Mouse (Mus musculus) activated CD4-positive, CD25-positive, alpha-beta regulatory T cell, adult 4 months (primary cell): ENCODE data around the gene Slc25a28. TPM values are rescaled to one million over a fixed set of nuclear protein-coding genes. Genes with fewer than 3 reads are reported as not detected.

Source experiments
- ATAC-seq: one replicate; pipeline ENCODE4 v1.8.0; 2017
- polyA plus RNA-seq, 2 experiments: library from polyadenylated mRNA; unstranded; fragments of 100-300 nt; shearing (Covaris generic); gene quantifications; one replicate each; pipeline ENCODE4 v1.2.1; 2017

The Slc25a28 gene
- polyA plus RNA-seq, 2 experiments from 2014 or later: 8.3 to 10.8 TPM

GRCm38 (mm10) chr19:43630466-43631251 is 44.0 kb downstream of the Slc25a28 start:
- peak; percentile 92 for ATAC-seq

GRCm38 (mm10) chr19:43629088-43629487 is 45.6 kb downstream of the Slc25a28 start:
- ATAC-seq: no peak

- ATAC-seq: no peak
Measured at GRCm38 (mm10) chr19:43627345-43627744, 47.3 kb downstream of the Slc25a28 start.

DNA sequence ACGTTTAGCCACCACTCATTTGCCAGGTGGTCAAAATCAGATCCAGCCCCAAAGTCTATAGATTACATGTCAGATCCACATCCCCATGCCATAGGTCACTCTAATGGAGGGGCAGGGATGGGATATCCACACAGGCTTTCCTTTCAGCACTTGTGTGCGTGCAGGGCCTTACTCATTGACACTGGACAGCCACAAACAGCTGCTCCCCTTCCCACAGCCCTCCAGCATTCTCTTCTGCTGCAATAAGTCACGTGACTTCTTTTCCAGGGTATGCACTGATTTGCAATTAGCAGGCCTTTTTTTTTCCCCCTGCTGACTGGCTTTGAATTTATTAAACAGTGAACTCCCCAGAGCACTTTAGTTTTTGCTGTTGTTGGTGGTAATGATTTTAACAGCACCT is 48.5 kb downstream of the Slc25a28 start:
- ATAC-seq: no peak

GRCm38 (mm10) chr19:43623913-43624312 is 50.8 kb downstream of the Slc25a28 start:
- ATAC-seq: peak; percentile 63

DNA sequence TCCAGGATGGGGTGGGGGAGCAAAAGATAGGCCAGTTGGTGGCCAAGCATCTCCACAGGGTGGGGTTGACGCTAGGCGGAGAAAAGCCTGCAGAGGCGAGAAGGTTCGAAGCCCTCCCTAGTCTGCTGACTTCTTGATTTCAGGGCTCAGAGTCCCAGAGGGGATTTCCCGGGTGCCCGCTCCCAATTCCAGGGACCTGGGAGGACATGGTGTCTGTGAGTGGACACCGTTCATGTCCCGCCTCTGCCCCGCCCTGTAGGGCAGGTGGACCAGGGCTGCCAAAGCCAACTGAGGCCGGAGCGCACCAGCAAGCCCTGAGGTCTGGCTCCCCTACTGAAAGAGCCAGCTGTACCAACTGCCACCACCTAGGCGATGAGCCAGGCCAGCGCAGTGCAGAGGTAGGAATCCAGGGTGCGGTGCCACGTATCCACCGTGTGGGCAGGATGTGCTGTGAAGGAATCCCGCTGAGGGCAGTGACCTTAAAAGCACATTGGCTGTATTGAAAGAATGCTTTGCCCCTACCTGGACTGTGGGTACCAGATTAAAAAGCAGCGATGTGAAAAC is 54.7 kb downstream of the Slc25a28 start:
- no peak for ATAC-seq

- ATAC-seq: no peak
Measured at GRCm38 (mm10) chr19:43618505-43619030, 56.1 kb downstream of the Slc25a28 start.

DNA sequence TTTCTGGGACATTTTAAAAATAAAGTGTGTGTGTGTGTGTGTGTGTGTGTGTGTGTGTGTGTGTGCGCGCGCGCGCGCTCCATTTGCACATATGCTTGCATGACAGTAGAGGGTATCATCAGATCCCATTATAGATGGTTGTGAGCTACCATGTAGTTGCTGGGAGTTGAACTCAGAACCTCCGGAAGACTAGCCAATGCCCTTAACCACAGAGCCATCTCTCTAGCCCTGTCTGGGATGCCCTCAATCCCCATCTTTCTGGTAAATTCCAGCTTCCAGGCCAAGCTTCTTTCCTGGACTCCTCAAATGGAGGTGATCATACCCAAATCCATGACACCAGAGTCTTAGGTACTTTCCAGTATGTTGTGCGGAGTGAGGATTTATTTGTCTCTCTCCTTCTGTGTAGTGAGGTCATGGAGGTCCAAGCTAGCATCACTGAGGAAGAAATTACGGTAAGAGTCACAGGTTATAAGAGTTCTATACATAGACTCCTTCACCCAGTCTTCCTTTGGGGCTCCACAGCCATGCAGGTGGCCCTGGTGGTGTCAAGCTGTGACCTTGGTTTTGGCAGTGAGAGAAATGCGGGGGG is 56.8 kb downstream of the Slc25a28 start:
- no peak for ATAC-seq

- no peak for ATAC-seq
Measured at GRCm38 (mm10) chr19:43616889-43617288, 57.8 kb downstream of the Slc25a28 start.

- no peak for ATAC-seq
Measured at GRCm38 (mm10) chr19:43616415-43616861, 58.2 kb downstream of the Slc25a28 start.

- no peak for ATAC-seq
Measured at GRCm38 (mm10) chr19:43615571-43616414, 58.9 kb downstream of the Slc25a28 start.

GRCm38 (mm10) chr19:43615074-43615445 is 59.6 kb downstream of the Slc25a28 start:
- ATAC-seq: no peak

- no peak for ATAC-seq
Measured at GRCm38 (mm10) chr19:43614341-43615073, 60.2 kb downstream of the Slc25a28 start.

Other genes with a start within 250 kb of the Slc25a28 start
- gene Cnnm1, start 234.4 kb downstream of the Slc25a28 start, polyA plus RNA-seq: not detected
- gene Got1, start 150.3 kb downstream of the Slc25a28 start, polyA plus RNA-seq: 10 to 100 TPM; 37.1 to 54.8 TPM
- gene Nkx2-3, start 62.6 kb downstream of the Slc25a28 start, polyA plus RNA-seq: not detected
- 1 to 10 TPM; 8.0 TPM for gene Entpd7, start 14.8 kb upstream of the Slc25a28 start, polyA plus RNA-seq
- 10 to 100 TPM; 12.3 to 19.9 TPM for gene Cutc, start 78.1 kb upstream of the Slc25a28 start, polyA plus RNA-seq
- 1 to 10 TPM; 6.6 to 8.1 TPM for gene Cox15, start 78.1 kb upstream of the Slc25a28 start, polyA plus RNA-seq
- not detected for gene Abcc2, start 107.3 kb upstream of the Slc25a28 start, polyA plus RNA-seq